Mouse (Mus musculus): ENCODE measurements around the gene Sema6b.
A peak's percentile ranks its signal among the peaks of the same experiment; 100 is the strongest.

Sema6b gene

GRCm38 (mm10) chr17:56146131-56146530 is 6.0 kb upstream of the Sema6b start:
- DNase-seq (ENCODE audit: low spot score in 2 of 2), result no peak

- no peak for DNase-seq (ENCODE audit: low spot score in 2 of 2)
Measured at GRCm38 (mm10) chr17:56144546-56144945, 4.4 kb upstream of the Sema6b start.

- DNase-seq (ENCODE audit: low spot score in 2 of 2), result no peak
Measured at GRCm38 (mm10) chr17:56141702-56142605, 1.8 kb upstream of the Sema6b start.

- DNase-seq (ENCODE audit: low spot score in 2 of 2), result no peak
Measured at GRCm38 (mm10) chr17:56139355-56139754, 788 bp downstream of the Sema6b start.

GRCm38 (mm10) chr17:56137839-56138613 is 2.1 kb downstream of the Sema6b start:
- no peak for DNase-seq (ENCODE audit: low spot score in 2 of 2)

- no peak for DNase-seq (ENCODE audit: low spot score in 2 of 2)
Measured at GRCm38 (mm10) chr17:56136558-56136957, 3.6 kb downstream of the Sema6b start.

GRCm38 (mm10) chr17:56134463-56134971 is 5.6 kb downstream of the Sema6b start:
- no peak for DNase-seq (ENCODE audit: low spot score in 2 of 2)

GRCm38 (mm10) chr17:56133457-56134363 is 6.4 kb downstream of the Sema6b start:
- no peak for DNase-seq (ENCODE audit: low spot score in 2 of 2)

- DNase-seq (ENCODE audit: low spot score in 2 of 2), result no peak
Measured at GRCm38 (mm10) chr17:56132661-56133060, 7.5 kb downstream of the Sema6b start.

- DNase-seq (ENCODE audit: low spot score in 2 of 2), result peak in 1 of 2 experiments; percentile 77
Measured at GRCm38 (mm10) chr17:56131814-56132213, 8.3 kb downstream of the Sema6b start.

- no peak for DNase-seq (ENCODE audit: low spot score in 2 of 2)
Measured at GRCm38 (mm10) chr17:56131136-56131535, 9.0 kb downstream of the Sema6b start.

- no peak for DNase-seq (ENCODE audit: low spot score in 2 of 2)
Measured at GRCm38 (mm10) chr17:56128246-56128645, 11.9 kb downstream of the Sema6b start.

- DNase-seq (ENCODE audit: low spot score in 2 of 2), result no peak
Measured at GRCm38 (mm10) chr17:56126175-56126574, 14.0 kb downstream of the Sema6b start.

GRCm38 (mm10) chr17:56125276-56125630 is 14.9 kb downstream of the Sema6b start:
- no peak for DNase-seq (ENCODE audit: low spot score in 2 of 2)

- no peak for DNase-seq (ENCODE audit: low spot score in 2 of 2)
Measured at GRCm38 (mm10) chr17:56124377-56125275, 15.5 kb downstream of the Sema6b start.

- DNase-seq (ENCODE audit: low spot score in 2 of 2), result no peak
Measured at GRCm38 (mm10) chr17:56123681-56124340, 16.3 kb downstream of the Sema6b start.

GRCm38 (mm10) chr17:56123161-56123560 is 17.0 kb downstream of the Sema6b start:
- no peak for DNase-seq (ENCODE audit: low spot score in 2 of 2)

GRCm38 (mm10) chr17:56121826-56122225 is 18.3 kb downstream of the Sema6b start, which contains the start of gene Lrg1:
Lrg1 (minus strand) TSS chr17:56122001.
- DNase-seq (ENCODE audit: low spot score in 2 of 2), result no peak

- DNase-seq (ENCODE audit: low spot score in 2 of 2), result peak in 1 of 2 experiments; percentile 58
Measured at GRCm38 (mm10) chr17:56119981-56120880, 19.9 kb downstream of the Sema6b start.

Measured in urinary bladder, postnatal 4 days (tissue).